Mouse (Mus musculus) cerebellum, adult 11 months (tissue): ENCODE data around the gene Mcts2.

Experiments used
- DNase-seq: peaks from one replicate; pipeline ENCODE4 v3.0.0; 2022

Mcts2 gene

DNA sequence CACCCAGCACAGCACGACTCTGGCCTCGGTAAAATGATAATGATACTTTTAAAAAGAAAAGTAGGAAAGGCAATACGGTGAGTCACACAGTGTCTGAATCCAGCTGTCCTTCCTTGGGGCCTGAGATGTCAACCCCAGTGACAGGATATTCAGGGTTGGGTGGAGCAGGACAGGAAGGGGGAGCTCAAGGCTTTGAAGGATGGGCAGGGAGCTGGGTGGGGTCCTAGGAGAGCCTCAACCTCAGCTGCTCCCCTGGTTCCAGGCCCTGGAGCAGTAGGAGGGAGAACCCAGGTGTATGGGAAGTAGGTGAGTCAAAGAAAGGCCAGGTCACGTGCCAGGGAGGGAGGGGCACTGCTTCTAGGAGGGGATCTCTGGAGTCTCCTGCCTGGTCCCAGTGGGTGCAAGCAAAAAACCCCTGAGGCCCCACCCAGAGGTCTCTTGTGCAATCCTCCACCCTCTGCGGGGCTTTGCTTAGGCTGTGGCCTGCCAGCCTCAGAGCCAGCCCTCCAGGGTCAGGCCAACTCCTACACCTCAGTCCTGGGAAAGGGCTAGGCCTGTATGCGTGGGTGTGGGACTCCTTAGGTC, 40.0 kb downstream of the Mcts2 start:
- no peak for DNase-seq

DNA sequence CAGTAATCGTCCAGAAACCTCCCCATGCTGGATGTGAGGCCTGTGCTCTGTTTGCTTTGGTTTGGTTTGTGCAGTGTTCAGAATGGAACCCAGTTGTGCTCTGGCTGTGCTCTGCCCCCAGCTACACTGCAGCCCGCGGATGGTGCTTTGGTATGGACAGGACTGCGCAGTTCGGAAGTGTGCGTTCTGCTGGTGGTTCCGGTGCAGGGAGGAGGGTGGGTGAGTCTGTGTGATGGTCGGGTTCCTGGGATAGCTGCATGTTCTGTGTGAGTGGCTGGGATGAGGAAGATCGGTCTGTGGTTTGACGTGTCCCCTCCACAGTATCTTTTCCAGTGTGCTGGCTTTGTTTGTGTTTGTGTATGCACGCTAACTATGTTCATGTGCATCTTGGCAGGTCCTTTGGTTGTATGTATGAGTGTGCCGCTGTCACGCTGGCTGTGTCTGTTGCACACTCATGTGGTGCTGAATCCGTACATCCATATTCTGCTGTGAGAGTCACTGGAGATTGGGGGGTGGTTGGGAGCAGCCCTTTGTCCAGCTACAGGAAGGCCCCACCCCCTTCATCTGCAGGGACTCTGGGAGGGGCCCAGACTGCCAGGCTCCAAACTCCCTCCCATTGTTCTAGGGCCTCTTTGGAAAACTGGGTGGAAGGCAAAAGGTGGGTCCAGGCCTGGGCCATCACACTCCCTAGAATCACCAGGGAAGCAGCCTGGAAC, 41.1 kb downstream of the Mcts2 start:
- no peak for DNase-seq

DNA sequence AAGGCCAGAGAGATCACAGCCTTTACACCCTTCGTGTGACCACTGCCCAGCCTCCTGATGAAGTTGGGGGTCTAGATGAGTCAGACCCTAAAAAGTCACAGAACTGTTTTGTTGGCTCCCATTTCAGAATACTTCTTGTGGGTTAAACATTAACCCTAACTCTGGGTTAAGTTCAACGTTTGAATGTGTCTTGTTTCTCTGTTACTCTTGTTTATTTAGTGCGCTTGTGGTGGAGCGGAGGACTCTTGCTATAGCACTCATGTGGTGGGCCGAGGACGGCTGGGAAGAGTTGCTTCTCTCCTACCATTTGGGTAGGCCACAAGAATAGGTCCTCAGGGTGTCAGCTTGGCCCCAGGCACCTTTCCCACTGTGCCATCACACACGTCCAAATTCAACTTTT, 41.8 kb downstream of the Mcts2 start:
- DNase-seq, result no peak

DNA sequence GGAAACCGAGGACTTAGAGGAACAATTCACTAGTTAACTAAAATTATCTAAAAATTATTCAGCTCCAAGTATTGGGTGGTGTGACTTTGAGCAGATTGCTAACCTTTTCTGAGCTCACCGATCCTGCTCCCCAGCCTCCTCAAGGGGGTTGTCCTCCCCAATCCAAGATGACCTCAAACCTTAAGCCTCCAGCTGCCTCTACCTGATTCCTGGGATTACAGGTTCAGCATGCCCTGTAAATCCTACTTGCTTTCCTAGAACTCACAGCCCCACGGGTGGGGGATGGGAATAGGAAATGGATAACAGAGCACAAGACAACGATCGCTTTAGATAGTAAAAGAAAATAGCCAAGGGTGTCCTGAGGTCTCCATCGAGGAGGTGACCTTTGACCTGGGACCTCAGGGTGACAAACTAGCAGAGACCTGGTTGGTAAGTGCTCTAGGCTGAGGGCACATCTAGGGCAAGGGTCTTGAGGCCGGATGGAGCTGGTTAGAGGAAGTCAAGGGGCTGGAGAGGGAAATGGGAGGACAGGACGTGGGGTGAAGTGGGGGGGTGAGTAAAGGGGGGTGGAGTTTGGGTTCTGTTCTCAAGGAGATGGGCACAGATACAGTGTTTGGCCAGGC, 42.3 kb downstream of the Mcts2 start:
- DNase-seq, result no peak

DNA sequence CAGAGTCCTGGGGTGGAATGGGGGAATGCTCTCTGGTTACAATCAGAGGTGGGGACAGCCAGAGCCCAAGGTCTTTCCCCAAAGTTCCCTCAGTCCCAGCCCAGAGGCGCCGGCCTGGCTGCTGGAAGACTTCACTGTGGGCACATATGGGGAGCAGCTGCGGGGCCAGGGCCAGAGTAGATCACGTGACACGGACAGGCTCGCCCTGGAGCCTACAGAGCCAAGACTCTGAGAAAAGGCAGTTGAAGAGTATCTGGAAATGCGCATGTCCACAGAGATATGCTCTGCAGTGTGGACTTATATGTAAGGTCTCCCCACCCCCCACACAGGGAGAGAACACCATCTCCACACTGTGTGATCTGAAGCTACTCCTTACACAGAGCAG, 42.8 kb downstream of the Mcts2 start:
- no peak for DNase-seq

DNA sequence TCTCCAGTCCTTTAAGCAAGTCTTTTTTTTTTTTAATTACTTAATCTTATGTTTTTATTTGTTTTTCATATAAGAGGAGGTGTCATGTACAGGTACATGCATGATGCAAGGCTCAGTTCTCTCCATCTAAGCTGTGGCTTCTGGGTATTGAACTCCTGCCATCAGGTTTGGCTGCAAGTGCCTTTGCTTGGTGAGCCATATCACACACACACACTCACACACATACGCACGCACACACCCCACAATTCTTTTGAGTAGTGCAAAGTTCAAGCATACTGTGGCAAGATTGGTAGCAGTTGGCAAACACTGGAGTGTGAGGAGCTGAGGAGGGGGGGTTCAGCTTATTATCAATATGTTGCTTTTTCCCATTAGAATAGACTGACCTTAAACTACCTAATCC, 46.4 kb downstream of the Mcts2 start:
- DNase-seq, result no peak

DNA sequence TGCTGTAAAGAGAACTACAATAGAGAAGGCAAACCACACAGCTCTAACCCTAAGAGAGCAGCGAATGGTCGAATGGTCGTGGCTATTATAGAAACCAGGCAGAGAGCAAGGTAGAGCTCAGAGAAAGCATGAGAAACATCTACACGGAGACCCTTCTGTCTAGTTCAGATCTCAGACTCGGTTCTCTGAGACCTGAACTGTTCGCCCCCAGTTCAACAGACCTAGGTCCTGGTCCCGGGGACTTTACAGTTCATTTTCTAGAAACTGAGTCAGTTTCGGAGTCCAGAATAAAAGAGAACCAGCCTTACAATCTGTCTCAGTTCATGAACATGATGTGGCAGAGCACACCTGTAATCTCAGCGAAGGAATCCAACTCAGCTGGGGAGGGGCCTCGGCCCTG, 47.7 kb downstream of the Mcts2 start:
- no peak for DNase-seq

DNA sequence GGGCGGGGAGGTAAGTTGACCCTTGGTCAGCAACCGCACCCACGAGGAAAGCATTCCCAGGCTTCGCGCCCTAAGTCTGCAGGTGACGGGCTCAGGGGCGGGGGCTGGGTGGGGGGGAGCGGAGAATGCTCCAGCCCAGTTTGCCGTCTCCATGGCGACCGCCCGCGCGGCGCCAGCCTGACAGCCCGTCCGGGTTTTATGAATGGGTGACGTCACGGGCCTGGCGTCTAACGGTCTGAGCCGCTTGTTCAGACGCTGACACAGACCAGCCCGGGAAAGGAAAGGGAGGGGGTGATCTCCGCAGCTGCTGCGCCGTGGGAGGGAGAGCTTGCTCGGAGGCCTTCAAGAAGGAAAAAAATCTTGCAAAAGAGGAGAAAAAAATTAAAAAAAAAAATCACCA, 48.1 kb downstream of the Mcts2 start:
- DNase-seq, result peak; percentile 73

DNA sequence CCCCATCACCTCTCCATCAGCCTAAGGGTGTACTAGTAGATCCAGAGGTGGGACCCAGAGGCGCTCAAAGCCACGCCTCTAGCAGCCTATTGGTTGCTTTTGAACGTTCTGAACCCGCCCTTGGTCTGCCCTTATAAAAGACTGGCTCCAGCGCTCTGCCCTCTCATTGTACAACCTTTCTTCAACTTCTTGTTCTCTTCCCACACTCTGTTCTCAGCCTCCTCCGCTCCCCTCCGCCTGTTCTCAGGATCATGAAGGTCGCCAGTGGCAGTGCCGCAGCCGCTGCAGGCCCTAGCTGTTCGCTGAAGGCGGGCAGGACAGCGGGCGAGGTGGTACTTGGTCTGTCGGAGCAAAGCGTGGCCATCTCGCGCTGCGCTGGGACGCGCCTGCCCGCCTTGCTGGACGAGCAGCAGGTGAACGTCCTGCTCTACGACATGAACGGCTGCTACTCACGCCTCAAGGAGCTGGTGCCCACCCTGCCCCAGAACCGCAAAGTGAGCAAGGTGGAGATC, 49.3 kb downstream of the Mcts2 start, which contains the start of gene Id1:
Gene Id1, plus strand, starts transcription at position 162 of the 512 bp plus-strand sequence.
- no peak for DNase-seq

DNA sequence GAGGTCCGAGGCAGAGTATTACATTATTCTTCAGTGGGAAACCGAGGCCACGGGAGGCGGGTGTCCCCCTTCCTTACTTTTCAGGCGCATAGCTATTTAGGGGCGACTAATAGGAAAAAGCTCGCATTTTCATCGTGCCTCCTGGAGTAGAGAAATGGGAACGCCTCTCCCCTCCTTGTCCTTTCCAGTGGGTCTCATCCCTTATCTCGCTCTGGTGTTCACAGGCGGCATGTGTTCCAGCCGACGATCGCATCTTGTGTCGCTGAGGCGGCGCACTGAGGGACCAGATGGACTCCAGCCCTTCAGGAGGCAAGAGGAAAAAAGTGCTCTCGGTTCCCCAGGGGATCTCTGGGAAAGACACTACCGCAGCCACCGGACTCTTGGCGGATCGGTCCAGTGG, 49.9 kb downstream of the Mcts2 start:
- no peak for DNase-seq
